Mouse (Mus musculus) CH12.LX (cell line): ENCODE measurements at regions not wholly inside any gene's neighbourhood (a gene's known extent, or its start where the extent isn't known, plus 50 kb on each side); places are given as distances from the start of the nearest gene placed in this dataset.

Experiments
- DNase-seq: peaks from one replicate; pipeline ENCODE4 v3.0.0-alpha.2; 2013; ENCODE audit errors: extremely low read depth
- H3K27ac ChIP-seq: 2 replicates; pipeline ENCODE4 v1.5.1; 2012; ENCODE audit warnings: low read depth, mild to moderate bottlenecking, control low read depth, moderate library complexity; ENCODE audit not compliant: insufficient read depth
- H3K27me3 ChIP-seq: replicated peaks from 2 replicates; pipeline ENCODE3; 2012; ENCODE audit warnings: inconsistent platforms
- H3K36me3 ChIP-seq, 2 experiments: replicated peaks in 1 of 2; 2 replicates each; pipeline versions ENCODE3 to v1.6.1; 2012; ENCODE audit warnings: inconsistent platforms in 1 of 2, low read length in 1 of 2, mild to moderate bottlenecking in 1 of 2, mixed read lengths in 1 of 2, moderate library complexity in 1 of 2; ENCODE audit not compliant: control insufficient read depth in 1 of 2, insufficient read depth in 1 of 2
- H3K4me1 ChIP-seq, 2 experiments: 2 replicates each; pipeline ENCODE4 v1.6.1; 2012; ENCODE audit warnings: inconsistent platforms in 1 of 2, moderate library complexity in 1 of 2; ENCODE audit not compliant: insufficient read depth in 2 of 2, control insufficient read depth in 1 of 2
- H3K4me2 ChIP-seq: 2 replicates; pipeline ENCODE4 v1.6.1; 2012; ENCODE audit warnings: low read depth, mild to moderate bottlenecking, control low read depth; ENCODE audit not compliant: poor library complexity, insufficient read depth, severe bottlenecking
- H3K4me3 ChIP-seq, 3 experiments: fragments of 150-350 bp in 1 of 3; sonication (generic) in 1 of 3; replicated peaks in 1 of 3; 2 replicates each; pipeline versions ENCODE3 to v1.5.1; 2011 to 2012; ENCODE audit warnings: low read depth in 2 of 3, low read length in 2 of 3, mild to moderate bottlenecking in 2 of 3, moderate library complexity in 2 of 3, control low read depth in 1 of 3, improper control_type of control experiment in 1 of 3, inconsistent platforms in 1 of 3, mixed read lengths in 1 of 3; ENCODE audit not compliant: poor library complexity in 1 of 3
- H3K79me2 ChIP-seq: replicated peaks from 2 replicates; pipeline ENCODE4 v1.6.1; 2012; ENCODE audit warnings: mild to moderate bottlenecking, moderate library complexity; ENCODE audit not compliant: control insufficient read depth, poor library complexity, insufficient read depth, severe bottlenecking; ENCODE audit errors: extremely low read depth
- H3K9ac ChIP-seq: 2 replicates; pipeline ENCODE4 v1.6.1; 2012; ENCODE audit warnings: low read depth, mild to moderate bottlenecking, control low read depth, moderate library complexity; ENCODE audit not compliant: insufficient read depth
- H3K9me3 ChIP-seq: replicated peaks from 2 replicates; pipeline ENCODE3; 2012; ENCODE audit warnings: low read length, inconsistent platforms, mixed read lengths
- BHLHE40 ChIP-seq: IDR thresholded peaks from 2 replicates; pipeline ENCODE4 v1.6.1; 2011; ENCODE audit warnings: mild to moderate bottlenecking, low read depth, low read length, improper control_type of control experiment
- CHD1 ChIP-seq: IDR thresholded peaks from 2 replicates; pipeline ENCODE4 v1.6.1; 2012; ENCODE audit warnings: low read depth, low read length, improper control_type of control experiment, inconsistent platforms
- CTCF ChIP-seq, 2 experiments: IDR thresholded peaks in 1 of 2; conservative IDR thresholded peaks in 1 of 2; 2 replicates each; pipeline ENCODE4 v1.5.1; 2011 to 2012; ENCODE audit warnings: low read depth in 2 of 2, low read length in 2 of 2, improper control_type of control experiment in 1 of 2, inconsistent platforms in 1 of 2, mild to moderate bottlenecking in 1 of 2, moderate library complexity in 1 of 2
- E2F4 ChIP-seq: IDR thresholded peaks from 2 replicates; pipeline ENCODE4 v1.6.1; 2011; ENCODE audit warnings: low read depth, low read length, improper control_type of control experiment; ENCODE audit not compliant: insufficient replicate concordance
- ELF1 ChIP-seq: IDR thresholded peaks from 2 replicates; pipeline ENCODE4 v1.6.1; 2014; ENCODE audit warnings: low read depth, mild to moderate bottlenecking, inconsistent platforms, low read length, improper control_type of control experiment
- EP300 ChIP-seq: IDR thresholded peaks from 2 replicates; pipeline ENCODE4 v1.6.1; 2011; ENCODE audit warnings: low read length, improper control_type of control experiment
- ETS1 ChIP-seq: conservative IDR thresholded peaks from 2 replicates; pipeline ENCODE4 v1.6.1; 2012; ENCODE audit warnings: low read depth, mild to moderate bottlenecking, inconsistent platforms, low read length, improper control_type of control experiment, moderate library complexity
- GABPA ChIP-seq: IDR thresholded peaks from 2 replicates; pipeline ENCODE4 v1.6.1; 2012; ENCODE audit warnings: low read depth, low read length, improper control_type of control experiment, inconsistent platforms; ENCODE audit not compliant: insufficient replicate concordance
- IRF4 ChIP-seq: IDR thresholded peaks from 2 replicates; pipeline ENCODE4 v1.6.1; 2014; ENCODE audit warnings: low read depth, mild to moderate bottlenecking, inconsistent platforms, low read length, improper control_type of control experiment
- JUND ChIP-seq: conservative IDR thresholded peaks from 2 replicates; pipeline ENCODE4 v1.6.1; 2011; ENCODE audit warnings: low read depth, low read length, improper control_type of control experiment
- MAZ ChIP-seq: IDR thresholded peaks from 2 replicates; pipeline ENCODE4 v1.6.1; 2012; ENCODE audit warnings: low read depth, mild to moderate bottlenecking, inconsistent platforms, low read length, improper control_type of control experiment, moderate library complexity
- MEF2A ChIP-seq: IDR thresholded peaks from 2 replicates; pipeline ENCODE4 v1.6.1; 2014; ENCODE audit warnings: low read depth, mild to moderate bottlenecking, inconsistent platforms, low read length, improper control_type of control experiment, borderline replicate concordance
- NELFE ChIP-seq: IDR thresholded peaks from 2 replicates; pipeline ENCODE4 v1.6.1; 2011; ENCODE audit warnings: low read depth, low read length, improper control_type of control experiment
- NRF1 ChIP-seq: IDR thresholded peaks from 2 replicates; pipeline ENCODE4 v1.6.1; 2014; ENCODE audit warnings: low read depth, mild to moderate bottlenecking, inconsistent platforms, low read length, improper control_type of control experiment, moderate library complexity
- PAX5 ChIP-seq: IDR thresholded peaks from 2 replicates; pipeline ENCODE4 v1.6.1; 2012; ENCODE audit warnings: low read length, inconsistent platforms, mixed read lengths
- RCOR1 ChIP-seq: conservative IDR thresholded peaks from 2 replicates; pipeline ENCODE4 v1.6.1; 2012; ENCODE audit warnings: low read depth, mild to moderate bottlenecking, inconsistent platforms, low read length, improper control_type of control experiment
- SIN3A ChIP-seq: IDR thresholded peaks from 2 replicates; pipeline ENCODE4 v1.6.1; 2012; ENCODE audit warnings: low read length, improper control_type of control experiment, inconsistent platforms
- SMC3 ChIP-seq: IDR thresholded peaks from 2 replicates; pipeline ENCODE4 v1.6.1; 2011; ENCODE audit warnings: low read depth, low read length, improper control_type of control experiment
- ZKSCAN1 ChIP-seq: IDR thresholded peaks from 2 replicates; pipeline ENCODE4 v1.6.1; 2012; ENCODE audit warnings: low read depth, inconsistent platforms, low read length, improper control_type of control experiment, borderline replicate concordance
- dilution Hi-C: fragments of 300-500 bp; cut with MboI; formaldehyde crosslinking; loops from 2 replicates; pipeline ENCODE4 v1.14.3; 2020; ENCODE audit warnings: low sequenced_read_pairs; ENCODE audit not compliant: extremely low pct_unique_long_range_greater_than_20kb, extremely low pct_ligation_motif_present
- in situ Hi-C: fragments of 300-500 bp; cut with MboI; formaldehyde crosslinking; loops from 3 replicates; pipeline ENCODE4 v1.14.3; 2019; ENCODE audit warnings: low sequenced_read_pairs, low pct_ligation_motif_present, low pct_unique_long_range_greater_than_20kb, mixed read lengths

- dilution Hi-C loops (no loop called here), in situ Hi-C loops (no loop called here)
- Histone ChIP-seq H3K27ac (no peak overlapping the region), H3K36me3 (no peaks in the 10 kb centered on the region), H3K4me1 (no peaks in the 10 kb centered on the region), H3K79me2 (no peaks in the 10 kb centered on the region), H3K4me2 (no peak overlapping the region), H3K4me3 (no peak overlapping the region), H3K9ac (no peak overlapping the region), H3K27me3 (no peaks in the 10 kb centered on the region), H3K9me3 (peaks cover 85% of the 10 kb centered on the region)
- TF ChIP-seq SIN3A (no peak), MAZ (no peak), NELFE (no peak), MEF2A (no peak), RCOR1 (no peak), EP300 (no peak), CHD1 (no peak), JUND (no peak), ETS1 (no peak), NRF1 (no peak), SMC3 (no peak), ZKSCAN1 (no peak), E2F4 (no peak), ELF1 (no peak), CTCF (conservative IDR thresholded peaks at IDR 0.05 in 1 of 2, IDR thresholded peaks at IDR 0.05 in 1 of 2; ENCODE audit: low read depth in 2 of 2, low read length in 2 of 2) (no peak), GABPA (no peak), BHLHE40 (no peak), PAX5 (no peak), IRF4 (no peak)
- DNase-seq = no peak
Measured at GRCm38 (mm10) chr17:48858891-48859290, 73.3 kb upstream of the Lrfn2 start.

- in situ Hi-C loops = no loop called here
Measured at GRCm38 (mm10) chr17:48870443-48870842, 61.7 kb upstream of the Lrfn2 start.

More at GRCm38 (mm10) chr17:48870443-48870842, 61.7 kb upstream of the Lrfn2 start:
- no peak for DNase-seq
- Histone ChIP-seq H3K27me3 (no peaks in the 10 kb centered on the region), H3K4me1 (no peaks in the 10 kb centered on the region), H3K9me3 (peaks cover 89% of the 10 kb centered on the region), H3K9ac (no peak overlapping the region), H3K36me3 (no peaks in the 10 kb centered on the region), H3K4me2 (no peak overlapping the region), H3K4me3 (no peak overlapping the region), H3K27ac (no peak overlapping the region), H3K79me2 (no peaks in the 10 kb centered on the region)
- no peak for TF ChIP-seq ZKSCAN1
- dilution Hi-C loops = no loop called here
